Mouse (Mus musculus) limb, embryonic 15.5 days (tissue): ENCODE data around the gene Gucy1a1. TPM values are rescaled to one million over a fixed set of nuclear protein-coding genes. Genes with fewer than 3 reads are reported as not detected.

Experiments
- ATAC-seq: fragments of 200-750 bp; cut with Nextera tagmentation; 2 replicates; pipeline ENCODE4 v1.8.0; 2017; ENCODE audit warnings: low read depth, moderate TSS enrichment; ENCODE audit not compliant: insufficient number of reproducible peaks, low FRiP score, low TSS enrichment
- H3K27ac ChIP-seq: fragments of 300-500 bp; sonication (generic); 2 replicates; pipeline ENCODE4 v1.5.1; 2015; ENCODE audit warnings: moderate library complexity, mild to moderate bottlenecking, inconsistent platforms
- H3K27me3 ChIP-seq: fragments of 300-500 bp; sonication (generic); 2 replicates; pipeline ENCODE4 v1.6.1; 2015; ENCODE audit warnings: inconsistent platforms
- H3K36me3 ChIP-seq: fragments of 300-500 bp; sonication (generic); 2 replicates; pipeline ENCODE4 v1.6.1; 2015; ENCODE audit warnings: inconsistent platforms
- H3K4me1 ChIP-seq: fragments of 300-500 bp; sonication (generic); 2 replicates; pipeline ENCODE4 v1.6.1; 2015; ENCODE audit warnings: inconsistent platforms
- H3K4me2 ChIP-seq: fragments of 300-500 bp; sonication (generic); 2 replicates; pipeline ENCODE4 v1.6.1; 2015; ENCODE audit warnings: mild to moderate bottlenecking, inconsistent platforms
- H3K4me3 ChIP-seq: fragments of 300-500 bp; sonication (generic); 2 replicates; pipeline ENCODE4 v1.5.1; 2015; ENCODE audit warnings: mild to moderate bottlenecking, inconsistent platforms
- H3K9ac ChIP-seq: fragments of 300-500 bp; sonication (generic); 2 replicates; pipeline ENCODE4 v1.6.1; 2015; ENCODE audit warnings: inconsistent platforms
- H3K9me3 ChIP-seq: fragments of 300-500 bp; sonication (generic); 2 replicates; pipeline ENCODE4 v1.6.1; 2016; ENCODE audit warnings: inconsistent platforms
- WGBS: fragments of 180-500 bp; shearing (Covaris S2); methylation state at CpG from one replicate; pipeline ENCODE4 v1.1.7; 2015; 5-methylcytosine and 5-hydroxymethylcytosine counted together
- polyA plus RNA-seq: library from polyadenylated mRNA; unstranded; fragments of >200 nt; fragmentation: Nextera tagmentation; extraction: Ambion mirVana; gene quantifications from 2 replicates; pipeline ENCODE4 v1.2.1, GENCODE M21; 2015

The Gucy1a1 gene
- polyA plus RNA-seq, 1 experiment from 2014 or later: 14.1 TPM

DNA sequence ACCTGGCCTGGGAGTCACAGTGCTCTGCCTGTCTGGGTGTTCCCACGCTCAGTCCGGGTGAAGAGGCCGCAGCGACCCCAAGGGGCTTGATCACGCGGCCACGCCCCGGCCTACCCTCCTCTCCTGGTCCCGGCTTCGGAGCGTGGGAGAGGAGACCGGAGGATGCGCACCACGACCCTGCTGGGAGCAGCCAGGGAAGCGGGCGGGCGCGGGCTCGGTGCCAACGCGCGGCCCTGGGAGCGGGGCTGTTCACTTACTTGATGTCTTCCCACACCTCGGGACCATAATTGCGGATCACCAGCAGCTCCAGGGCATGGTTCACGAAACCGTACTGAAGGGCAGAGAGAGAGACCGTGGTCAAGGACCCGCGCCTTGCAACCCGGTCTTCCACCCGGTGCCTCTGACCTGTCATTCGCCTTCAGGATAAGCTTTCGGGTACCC is 71.8 kb downstream of the Gucy1a1 start:
- WGBS: under 1% methylated on average over 34 of the region's 34 CpGs
- H3K9me3 ChIP-seq: no peaks in the 10 kb centered on the region

DNA sequence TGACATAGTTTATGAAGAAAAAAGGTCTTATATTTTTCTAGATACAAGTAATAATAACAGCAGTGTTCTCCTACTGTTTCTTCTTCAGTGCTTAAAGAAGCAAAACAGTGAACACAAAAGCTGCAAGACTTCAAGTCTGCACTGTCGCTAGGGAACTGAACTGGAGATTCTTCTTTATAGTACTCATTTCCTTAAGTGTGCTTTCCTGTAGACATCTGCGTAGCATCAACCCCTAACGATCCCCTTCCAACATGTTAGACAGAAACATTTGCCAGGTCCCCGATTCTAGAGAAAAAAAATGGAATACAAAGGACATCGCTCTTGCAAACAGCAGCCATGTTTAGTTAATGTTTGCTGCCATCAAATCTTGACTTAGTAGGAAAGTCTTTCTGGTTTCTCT is 77.8 kb downstream of the Gucy1a1 start:
- H3K36me3 ChIP-seq: no peaks in the 10 kb centered on the region
- H3K9ac ChIP-seq: no peak overlapping the region
- 56% methylated on average over 5 of the region's 5 CpGs for WGBS
- H3K4me2 ChIP-seq: no peak overlapping the region
- H3K9me3 ChIP-seq: no peaks in the 10 kb centered on the region
- H3K27ac ChIP-seq: no peak overlapping the region
- no peak for ATAC-seq
- H3K27me3 ChIP-seq: no peaks in the 10 kb centered on the region
- H3K4me3 ChIP-seq: no peak overlapping the region
- no peaks in the 10 kb centered on the region for H3K4me1 ChIP-seq

More for the DNA sequence above, 71.8 kb downstream of the Gucy1a1 start:
- H3K9ac ChIP-seq: peak overlapping the region; percentile 39
- no peak overlapping the region for H3K27ac ChIP-seq
- peak overlapping the region; percentile 48 for H3K4me3 ChIP-seq
- no peaks in the 10 kb centered on the region for H3K36me3 ChIP-seq
- peaks cover 17% of the 10 kb centered on the region for H3K4me1 ChIP-seq
- no peak for ATAC-seq
- H3K27me3 ChIP-seq: peaks cover 12% of the 10 kb centered on the region; the same call in 1 of the 2 replicates
- peak overlapping the region; percentile 95 for H3K4me2 ChIP-seq

DNA sequence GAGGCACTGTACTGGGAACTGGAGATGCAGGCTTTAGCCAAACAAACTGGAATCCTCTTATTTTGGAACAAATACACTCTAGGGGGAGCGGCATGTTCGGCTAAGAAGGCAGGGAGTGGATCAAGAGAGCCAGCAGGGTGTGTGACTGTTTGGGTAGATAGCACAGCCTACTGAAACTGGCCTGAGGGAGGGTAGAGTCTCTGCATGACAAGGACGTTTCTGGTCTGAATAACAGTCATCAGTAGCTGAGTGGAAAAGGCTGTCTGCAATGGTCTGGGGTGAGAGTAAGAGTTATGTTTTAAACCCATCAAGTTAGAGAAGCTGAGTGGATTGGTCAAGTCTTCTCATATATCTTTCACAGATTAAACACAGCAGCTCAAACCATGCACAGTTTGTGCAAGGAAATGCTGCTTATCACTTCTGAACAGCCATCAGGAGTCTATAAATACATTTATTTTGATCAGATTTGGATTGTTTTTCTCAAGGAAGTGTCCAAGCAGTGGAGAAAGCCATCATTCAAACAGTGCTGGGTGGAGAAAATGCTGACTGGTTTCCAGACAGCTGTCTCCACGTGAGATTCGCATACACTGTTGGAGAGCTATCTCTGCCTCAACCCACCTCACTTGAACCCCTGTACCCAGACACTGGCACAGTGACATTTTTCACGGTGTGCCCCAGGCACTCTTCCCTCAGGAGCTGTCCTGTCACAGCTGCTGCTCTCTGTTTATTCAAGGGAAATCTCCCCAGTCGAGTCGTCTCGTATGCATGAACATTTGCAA is 84.0 kb downstream of the Gucy1a1 start:
- no peak overlapping the region for H3K4me3 ChIP-seq
- WGBS: 44% methylated on average over 9 of the region's 9 CpGs
- H3K4me2 ChIP-seq: no peak overlapping the region
- no peaks in the 10 kb centered on the region for H3K4me1 ChIP-seq
- ATAC-seq: no peak
- no peaks in the 10 kb centered on the region for H3K27me3 ChIP-seq
- H3K36me3 ChIP-seq: no peaks in the 10 kb centered on the region
- no peaks in the 10 kb centered on the region for H3K9me3 ChIP-seq
- no peak overlapping the region for H3K27ac ChIP-seq
- H3K9ac ChIP-seq: no peak overlapping the region

DNA sequence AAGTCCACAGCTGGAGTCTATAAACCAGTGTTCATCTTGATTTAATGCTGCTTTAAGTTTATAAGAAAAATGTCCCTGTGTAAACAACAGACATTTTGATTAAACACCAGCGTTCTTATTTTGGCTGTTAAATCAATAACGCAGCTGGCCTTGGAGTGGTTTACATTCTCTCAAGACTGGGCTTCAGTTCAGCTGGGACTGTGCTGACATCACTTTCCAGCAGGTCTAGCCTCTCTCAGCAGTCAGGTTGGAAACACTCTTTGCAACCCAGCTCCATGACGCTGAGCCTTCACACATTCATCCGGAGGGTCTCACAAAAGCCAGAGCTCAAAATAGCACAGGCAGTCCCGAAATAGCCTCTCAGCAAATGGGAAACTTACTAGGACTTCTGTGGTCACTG is 88.4 kb downstream of the Gucy1a1 start:
- H3K4me2 ChIP-seq: no peak overlapping the region
- H3K9ac ChIP-seq: no peak overlapping the region
- peaks cover 3% of the 10 kb centered on the region; the same call in 1 of the 2 replicates for H3K4me1 ChIP-seq
- WGBS: 40% methylated on average over 5 of the region's 5 CpGs
- H3K27ac ChIP-seq: no peak overlapping the region
- H3K27me3 ChIP-seq: no peaks in the 10 kb centered on the region
- ATAC-seq: no peak
- H3K4me3 ChIP-seq: no peak overlapping the region
- no peaks in the 10 kb centered on the region for H3K9me3 ChIP-seq
- no peaks in the 10 kb centered on the region for H3K36me3 ChIP-seq

DNA sequence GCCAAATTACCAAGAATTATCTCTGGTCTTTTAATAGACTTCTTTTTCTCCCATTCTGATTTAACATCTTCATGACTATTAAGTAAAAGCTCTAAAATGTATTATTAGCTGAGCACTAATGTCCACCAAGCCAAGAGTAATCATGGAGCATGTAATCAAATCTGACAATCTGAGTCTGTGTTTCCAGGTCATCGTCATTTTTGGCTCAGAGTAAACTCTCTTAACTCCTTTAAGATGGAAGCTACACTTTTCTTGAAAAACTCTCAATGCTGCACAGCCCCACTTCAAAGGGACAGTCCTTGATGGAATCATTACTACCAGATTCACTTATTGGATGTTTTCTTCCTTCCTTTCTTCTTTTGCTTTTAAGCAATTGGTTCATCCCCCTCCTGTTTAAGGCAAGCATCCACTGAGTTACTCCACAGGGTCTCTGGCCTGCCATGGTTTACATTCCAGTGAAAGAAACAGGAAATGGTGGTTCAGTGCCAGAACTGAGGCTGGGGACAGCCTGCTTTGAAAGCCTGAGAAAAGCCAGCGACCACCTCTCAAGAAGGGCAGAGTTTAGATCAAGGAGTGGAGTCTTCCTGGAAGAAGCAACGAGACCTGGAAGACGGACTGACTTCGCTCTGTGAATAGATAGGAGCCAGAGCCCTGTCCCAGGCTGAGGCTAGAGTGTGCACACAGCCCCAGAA is 91.2 kb downstream of the Gucy1a1 start:
- no peaks in the 10 kb centered on the region for H3K9me3 ChIP-seq
- no peak overlapping the region for H3K27ac ChIP-seq
- WGBS: 45% methylated on average over 5 of the region's 5 CpGs
- H3K36me3 ChIP-seq: no peaks in the 10 kb centered on the region
- no peak overlapping the region for H3K9ac ChIP-seq
- H3K4me1 ChIP-seq: peaks cover 9% of the 10 kb centered on the region; the same call in 1 of the 2 replicates
- ATAC-seq: no peak
- no peak overlapping the region for H3K4me2 ChIP-seq
- H3K4me3 ChIP-seq: no peak overlapping the region
- no peaks in the 10 kb centered on the region for H3K27me3 ChIP-seq

DNA sequence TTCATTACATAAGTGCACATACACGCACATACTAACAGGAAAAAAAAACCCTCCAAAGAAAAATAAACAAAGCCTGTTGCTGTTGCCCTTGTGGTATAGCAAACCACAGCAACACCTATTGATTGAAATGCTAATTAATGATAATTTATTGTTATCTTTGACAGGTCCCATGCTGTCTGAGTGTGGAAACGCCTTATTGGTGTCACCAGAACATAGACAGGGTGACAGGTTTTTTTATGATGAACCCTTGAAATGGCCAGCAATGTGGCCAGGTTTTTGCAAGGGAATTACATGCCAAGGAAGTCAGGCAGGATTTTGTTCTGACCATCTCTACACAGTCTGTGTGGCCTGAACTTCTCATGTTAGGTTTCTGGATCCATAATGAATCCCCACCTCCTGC is 93.6 kb downstream of the Gucy1a1 start:
- H3K27ac ChIP-seq: no peak overlapping the region
- H3K4me1 ChIP-seq: peaks cover 14% of the 10 kb centered on the region; the same call in 1 of the 2 replicates
- WGBS: 47% methylated on average over 2 of the region's 2 CpGs
- H3K4me2 ChIP-seq: no peak overlapping the region
- H3K36me3 ChIP-seq: no peaks in the 10 kb centered on the region
- H3K9me3 ChIP-seq: no peaks in the 10 kb centered on the region
- no peaks in the 10 kb centered on the region for H3K27me3 ChIP-seq
- ATAC-seq: no peak
- no peak overlapping the region for H3K9ac ChIP-seq
- no peak overlapping the region for H3K4me3 ChIP-seq

DNA sequence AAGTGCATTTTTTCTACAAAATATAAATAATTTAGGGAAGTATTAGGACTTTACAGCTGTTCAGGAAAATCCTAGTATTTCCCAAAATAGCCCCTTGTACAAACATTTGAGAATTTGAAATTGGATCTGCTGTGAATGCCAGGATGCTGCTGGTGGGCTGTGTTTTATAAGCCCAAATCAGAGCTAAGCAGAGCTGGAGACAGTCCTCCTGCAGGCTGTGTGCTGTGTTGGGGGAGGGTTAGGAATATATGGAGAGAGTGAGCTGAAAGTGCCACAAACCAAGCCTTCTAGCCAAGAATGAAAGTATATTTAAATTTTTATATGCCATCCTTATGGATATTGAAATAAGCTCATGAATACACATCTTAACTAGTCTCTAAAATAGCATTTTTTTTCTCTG is 94.1 kb downstream of the Gucy1a1 start:
- Histone ChIP-seq H3K9me3 (no peaks in the 10 kb centered on the region), H3K36me3 (no peaks in the 10 kb centered on the region), H3K4me2 (no peak overlapping the region), H3K27me3 (no peaks in the 10 kb centered on the region), H3K9ac (no peak overlapping the region), H3K4me1 (peaks cover 14% of the 10 kb centered on the region; the same call in 1 of the 2 replicates), H3K27ac (no peak overlapping the region), H3K4me3 (no peak overlapping the region)
- no peak for ATAC-seq

DNA sequence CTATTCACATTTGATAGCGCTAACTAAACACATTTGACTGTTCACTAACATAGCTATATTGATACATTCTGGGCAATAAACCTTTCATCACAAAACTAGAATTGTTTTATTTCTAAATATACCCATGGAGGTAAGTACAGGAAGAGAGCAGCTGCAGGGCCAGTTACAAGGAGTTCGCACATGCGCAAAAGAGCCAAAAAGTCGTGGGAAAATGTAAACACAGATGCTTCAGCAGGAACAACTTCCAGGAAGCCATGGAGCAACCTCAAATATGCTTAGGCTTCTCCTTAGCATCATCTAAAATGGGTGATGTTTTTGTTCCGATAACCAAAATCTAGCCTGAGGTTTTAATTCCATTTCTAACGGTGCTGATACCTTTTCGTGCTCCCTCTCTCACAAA is 96.9 kb downstream of the Gucy1a1 start:
- Histone ChIP-seq H3K27me3 (no peaks in the 10 kb centered on the region), H3K9me3 (no peaks in the 10 kb centered on the region), H3K4me1 (peaks cover 10% of the 10 kb centered on the region; the same call in 1 of the 2 replicates), H3K27ac (no peak overlapping the region), H3K36me3 (no peaks in the 10 kb centered on the region), H3K4me3 (no peak overlapping the region), H3K9ac (no peak overlapping the region), H3K4me2 (no peak overlapping the region)
- WGBS: 46% methylated on average over 7 of the region's 7 CpGs
- ATAC-seq: no peak

DNA sequence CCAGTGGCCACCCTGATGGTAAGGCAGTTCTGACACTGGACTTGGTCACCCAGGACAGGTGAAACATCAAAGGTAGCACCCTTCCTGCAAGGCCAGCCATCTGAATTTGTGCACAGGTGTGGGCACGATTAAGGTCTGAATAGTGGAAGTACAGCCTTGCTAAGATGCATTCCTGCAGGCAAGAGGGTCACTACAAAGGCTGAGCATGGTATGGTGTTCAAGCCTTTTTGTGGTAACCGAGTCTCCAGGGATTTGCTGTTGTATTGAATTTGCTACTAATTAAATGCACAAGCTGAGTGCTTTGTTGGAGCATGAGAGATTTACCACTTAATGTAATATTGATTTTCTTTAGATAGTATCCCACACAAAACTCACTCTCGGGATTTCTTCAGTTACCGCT is 97.5 kb downstream of the Gucy1a1 start:
- no peak overlapping the region for H3K4me2 ChIP-seq
- WGBS: 67% methylated on average over 4 of the region's 4 CpGs
- H3K4me3 ChIP-seq: no peak overlapping the region
- peaks cover 10% of the 10 kb centered on the region; the same call in 1 of the 2 replicates for H3K4me1 ChIP-seq
- no peak overlapping the region for H3K9ac ChIP-seq
- no peaks in the 10 kb centered on the region for H3K27me3 ChIP-seq
- H3K9me3 ChIP-seq: no peaks in the 10 kb centered on the region
- no peak for ATAC-seq
- no peak overlapping the region for H3K27ac ChIP-seq
- no peaks in the 10 kb centered on the region for H3K36me3 ChIP-seq

DNA sequence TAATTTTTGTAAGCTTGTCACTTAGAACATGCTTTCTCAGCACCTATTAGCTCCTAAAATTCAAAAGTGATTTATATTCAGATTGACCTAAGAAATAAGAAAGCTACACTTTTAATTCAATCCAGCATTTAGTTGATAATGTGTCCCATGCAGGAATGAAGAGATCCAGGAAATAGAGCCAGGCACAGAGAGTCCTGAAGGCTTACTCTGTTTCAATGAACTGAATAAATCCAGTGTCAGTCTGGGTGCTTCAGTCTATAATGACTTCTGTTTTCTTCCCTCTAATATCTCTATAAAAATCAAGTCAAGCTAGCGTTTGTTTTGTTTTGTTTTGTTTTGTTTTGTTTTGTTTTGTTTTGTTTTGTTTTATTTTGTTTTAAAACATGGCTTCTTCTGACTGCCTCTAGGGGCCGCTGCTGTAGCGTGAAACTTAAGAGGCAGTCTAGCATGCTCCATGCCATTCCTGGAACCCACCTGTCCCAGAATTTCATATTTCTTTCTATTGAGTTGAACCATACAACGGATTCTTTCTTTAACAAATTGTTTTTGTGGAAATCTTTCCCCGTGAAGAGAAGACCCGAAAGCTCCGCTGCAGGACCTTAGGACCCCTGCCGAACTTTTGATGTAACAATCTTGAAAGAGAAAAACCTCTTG is 98.4 kb downstream of the Gucy1a1 start:
- WGBS: 29% methylated on average over 8 of the region's 8 CpGs
- Histone ChIP-seq H3K36me3 (no peaks in the 10 kb centered on the region), H3K9ac (no peak overlapping the region), H3K27ac (no peak overlapping the region), H3K4me3 (no peak overlapping the region), H3K27me3 (no peaks in the 10 kb centered on the region), H3K9me3 (no peaks in the 10 kb centered on the region), H3K4me1 (peaks cover 10% of the 10 kb centered on the region; the same call in 1 of the 2 replicates), H3K4me2 (no peak overlapping the region)
- ATAC-seq: no peak

DNA sequence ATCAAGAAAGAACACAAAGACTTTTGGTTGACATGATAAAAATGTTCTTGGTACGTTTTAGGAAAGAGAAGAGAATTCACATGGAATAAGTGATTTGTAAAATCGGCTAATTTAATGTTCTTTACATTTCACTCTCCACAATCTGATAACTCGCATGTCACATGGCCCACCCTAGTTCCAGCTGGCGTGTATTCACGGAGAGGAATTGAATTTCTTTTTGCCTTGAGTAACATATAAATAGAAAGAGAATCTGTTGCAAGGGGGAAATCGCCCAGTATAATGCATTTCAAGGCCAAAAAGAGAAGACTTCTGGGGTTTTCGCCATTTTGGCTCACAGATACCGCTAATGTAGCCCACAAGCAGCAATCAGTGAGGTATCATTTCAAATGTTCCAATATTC is 99.5 kb downstream of the Gucy1a1 start:
- Histone ChIP-seq H3K27me3 (no peaks in the 10 kb centered on the region), H3K9ac (no peak overlapping the region), H3K27ac (no peak overlapping the region), H3K4me2 (no peak overlapping the region), H3K9me3 (no peaks in the 10 kb centered on the region), H3K4me1 (peaks cover 5% of the 10 kb centered on the region; the same call in 1 of the 2 replicates), H3K36me3 (no peaks in the 10 kb centered on the region), H3K4me3 (no peak overlapping the region)
- ATAC-seq: no peak
- WGBS: 85% methylated on average over 8 of the region's 8 CpGs

DNA sequence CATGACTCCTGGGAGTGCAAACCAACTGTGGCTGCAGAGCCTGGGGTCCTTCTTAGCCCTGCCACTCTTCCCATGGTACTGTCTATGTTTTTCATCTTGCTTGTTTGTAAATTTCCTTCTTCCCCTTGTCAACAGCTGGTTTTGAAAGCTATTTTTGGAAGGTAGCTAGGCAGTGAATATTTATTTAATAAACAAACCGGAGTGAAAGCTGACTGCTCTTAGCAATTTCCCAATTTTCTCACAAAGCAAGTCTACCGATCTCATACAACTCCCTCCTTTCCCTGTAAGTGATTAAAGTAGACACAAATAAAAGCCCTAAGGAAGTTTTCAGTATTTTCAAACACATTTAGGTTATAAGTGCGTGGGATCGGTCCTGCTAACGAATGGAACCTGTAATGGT is 100.7 kb downstream of the Gucy1a1 start:
- Histone ChIP-seq H3K9ac (no peak overlapping the region), H3K4me3 (no peak overlapping the region), H3K27ac (no peak overlapping the region), H3K27me3 (no peaks in the 10 kb centered on the region), H3K36me3 (no peaks in the 10 kb centered on the region), H3K9me3 (no peaks in the 10 kb centered on the region), H3K4me1 (peaks cover 5% of the 10 kb centered on the region; the same call in 1 of the 2 replicates), H3K4me2 (no peak overlapping the region)
- 67% methylated on average over 5 of the region's 5 CpGs for WGBS
- no peak for ATAC-seq
